Mouse (Mus musculus) intestine, embryonic 15.5 days (tissue): ENCODE data around the gene Hk2. TPM values are rescaled to one million over a fixed set of nuclear protein-coding genes. Genes with fewer than 3 reads are reported as not detected.

ENCODE experiments used
- ATAC-seq: fragments of 200-750 bp; cut with Nextera tagmentation; 2 replicates; pipeline ENCODE4 v1.8.0; 2017; ENCODE audit warnings: moderate TSS enrichment, moderate library complexity
- H3K27ac ChIP-seq: fragments of 300-500 bp; sonication (generic); 2 replicates; pipeline ENCODE4 v1.5.1; 2015; ENCODE audit warnings: mild to moderate bottlenecking, inconsistent platforms
- H3K27me3 ChIP-seq: fragments of 300-500 bp; sonication (generic); replicated peaks from 2 replicates; pipeline ENCODE4 v1.6.1; 2015; ENCODE audit warnings: inconsistent platforms
- H3K36me3 ChIP-seq: fragments of 300-500 bp; sonication (generic); 2 replicates; pipeline ENCODE4 v1.6.1; 2015; ENCODE audit warnings: inconsistent platforms
- H3K4me1 ChIP-seq: fragments of 300-500 bp; sonication (generic); replicated peaks from 2 replicates; pipeline ENCODE4 v1.6.1; 2015; ENCODE audit warnings: inconsistent platforms
- H3K4me2 ChIP-seq: fragments of 300-500 bp; sonication (generic); replicated peaks from 2 replicates; pipeline ENCODE4 v1.6.1; 2015; ENCODE audit warnings: mild to moderate bottlenecking, inconsistent platforms
- H3K4me3 ChIP-seq: fragments of 300-500 bp; sonication (generic); replicated peaks from 2 replicates; pipeline ENCODE4 v1.5.1; 2015; ENCODE audit warnings: inconsistent platforms
- H3K9ac ChIP-seq: fragments of 300-500 bp; sonication (generic); 2 replicates; pipeline ENCODE4 v1.6.1; 2015; ENCODE audit warnings: inconsistent platforms
- H3K9me3 ChIP-seq: fragments of 300-500 bp; sonication (generic); 2 replicates; pipeline ENCODE4 v1.6.1; 2016; ENCODE audit warnings: inconsistent platforms
- WGBS: fragments of 180-500 bp; shearing (Covaris S2); methylation state at CpG from one replicate; pipeline ENCODE4 v1.1.7; 2015; 5-methylcytosine and 5-hydroxymethylcytosine counted together
- polyA plus RNA-seq: library from polyadenylated mRNA; unstranded; fragments of >200 nt; fragmentation: Nextera tagmentation; extraction: Ambion mirVana; gene quantifications from 2 replicates; pipeline ENCODE4 v1.2.1, GENCODE M21; 2015

Hk2 gene
- polyA plus RNA-seq, 1 experiment from 2014 or later = 18.8 TPM

GRCm38 (mm10) chr6:82783906-82784305 is 9.7 kb upstream of the Hk2 start:
- Histone ChIP-seq H3K4me1 (no peaks in the 10 kb centered on the region), H3K27me3 (no peaks in the 10 kb centered on the region), H3K27ac (no peak overlapping the region), H3K36me3 (no peaks in the 10 kb centered on the region), H3K9ac (no peak overlapping the region), H3K4me3 (no peak overlapping the region), H3K9me3 (no peaks in the 10 kb centered on the region), H3K4me2 (no peak overlapping the region)
- WGBS = 87% methylated on average over 4 of the region's 4 CpGs
- no peak for ATAC-seq

- ATAC-seq = no peak
- H3K4me3 ChIP-seq = no peak overlapping the region
- no peaks in the 10 kb centered on the region for H3K4me1 ChIP-seq
- no peak overlapping the region for H3K27ac ChIP-seq
- H3K4me2 ChIP-seq = no peak overlapping the region
- H3K9me3 ChIP-seq = no peaks in the 10 kb centered on the region
- H3K9ac ChIP-seq = no peak overlapping the region
- 64% methylated on average over 8 of the region's 8 CpGs for WGBS
- no peaks in the 10 kb centered on the region for H3K27me3 ChIP-seq
- H3K36me3 ChIP-seq = no peaks in the 10 kb centered on the region
Measured at GRCm38 (mm10) chr6:82780802-82781393, 6.6 kb upstream of the Hk2 start.

GRCm38 (mm10) chr6:82780369-82780768 is 6.1 kb upstream of the Hk2 start:
- ATAC-seq = no peak
- Histone ChIP-seq H3K9me3 (no peaks in the 10 kb centered on the region), H3K4me3 (no peak overlapping the region), H3K27me3 (no peaks in the 10 kb centered on the region), H3K9ac (no peak overlapping the region), H3K4me1 (no peaks in the 10 kb centered on the region), H3K4me2 (no peak overlapping the region), H3K36me3 (no peaks in the 10 kb centered on the region), H3K27ac (no peak overlapping the region)
- WGBS = 64% methylated on average over 4 of the region's 4 CpGs

GRCm38 (mm10) chr6:82777124-82777654 is 2.9 kb upstream of the Hk2 start:
- 78% methylated on average over 4 of the region's 4 CpGs for WGBS

GRCm38 (mm10) chr6:82775386-82775785 is 1.1 kb upstream of the Hk2 start:
- H3K9me3 ChIP-seq = no peaks in the 10 kb centered on the region
- H3K27me3 ChIP-seq = no peaks in the 10 kb centered on the region
- H3K4me3 ChIP-seq = no peak overlapping the region
- H3K4me2 ChIP-seq = no peak overlapping the region
- no peak overlapping the region for H3K9ac ChIP-seq
- H3K36me3 ChIP-seq = no peaks in the 10 kb centered on the region
- no peak overlapping the region for H3K27ac ChIP-seq
- no peak for ATAC-seq
- 84% methylated on average over 6 of the region's 6 CpGs for WGBS
- peaks cover 12% of the 10 kb centered on the region; the same call in 1 of the 2 replicates for H3K4me1 ChIP-seq

More at GRCm38 (mm10) chr6:82777124-82777654, 2.9 kb upstream of the Hk2 start:
- no peak overlapping the region for H3K4me2 ChIP-seq
- H3K36me3 ChIP-seq = no peaks in the 10 kb centered on the region
- H3K9ac ChIP-seq = no peak overlapping the region
- no peak overlapping the region for H3K4me3 ChIP-seq
- no peaks in the 10 kb centered on the region for H3K27me3 ChIP-seq
- no peak for ATAC-seq
- peaks cover 2% of the 10 kb centered on the region; the same call in 1 of the 2 replicates for H3K4me1 ChIP-seq
- no peak overlapping the region for H3K27ac ChIP-seq
- no peaks in the 10 kb centered on the region for H3K9me3 ChIP-seq

GRCm38 (mm10) chr6:82773261-82774131 is 758 bp downstream of the Hk2 start:
- WGBS = under 1% methylated on average over 68 of the region's 68 CpGs
- Histone ChIP-seq H3K9me3 (no peaks in the 10 kb centered on the region), H3K4me2 (peak overlapping the region; percentile 93), H3K4me1 (peaks cover 14% of the 10 kb centered on the region; the same call in 1 of the 2 replicates), H3K9ac (peak overlapping the region; percentile 71), H3K4me3 (peak overlapping the region; percentile 59), H3K27ac (peak overlapping the region; percentile 83), H3K27me3 (no peaks in the 10 kb centered on the region), H3K36me3 (no peaks in the 10 kb centered on the region)
- peak; percentile 55 for ATAC-seq

- no peak for ATAC-seq
- peak overlapping the region; percentile 93 for H3K4me2 ChIP-seq
- peak overlapping the region; percentile 83 for H3K27ac ChIP-seq
- H3K27me3 ChIP-seq = no peaks in the 10 kb centered on the region
- H3K9me3 ChIP-seq = no peaks in the 10 kb centered on the region
- H3K9ac ChIP-seq = peak overlapping the region; percentile 71
- 1% methylated on average over 19 of the region's 19 CpGs for WGBS
- peak overlapping the region; percentile 59 for H3K4me3 ChIP-seq
- no peaks in the 10 kb centered on the region for H3K36me3 ChIP-seq
- H3K4me1 ChIP-seq = peaks cover 17% of the 10 kb centered on the region
Measured at GRCm38 (mm10) chr6:82772451-82773101, 1.7 kb downstream of the Hk2 start.

- no peaks in the 10 kb centered on the region for H3K36me3 ChIP-seq
- WGBS = 4% methylated on average over 10 of the region's 10 CpGs
Measured at GRCm38 (mm10) chr6:82771981-82772409, 2.3 kb downstream of the Hk2 start.

DNA sequence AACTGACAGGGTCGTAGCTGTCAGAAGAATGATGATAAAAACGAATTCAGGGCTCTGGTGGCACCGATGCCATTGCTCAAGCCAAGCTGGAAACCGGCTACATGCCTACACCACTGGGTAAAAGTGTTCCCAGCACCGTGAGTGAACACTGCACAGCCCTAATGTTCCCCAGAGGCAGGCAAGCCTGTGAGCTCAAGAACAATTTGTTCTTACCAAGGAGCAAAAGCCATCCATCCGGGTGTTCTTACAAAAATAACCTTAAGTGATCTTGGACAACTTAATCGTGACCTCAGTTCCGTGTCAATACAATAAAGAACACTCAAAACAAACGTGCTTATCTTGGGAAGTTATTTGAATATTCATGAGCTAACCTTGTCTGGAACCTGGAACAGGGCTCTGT is 3.2 kb downstream of the Hk2 start:
- Histone ChIP-seq H3K36me3 (no peaks in the 10 kb centered on the region), H3K9me3 (no peaks in the 10 kb centered on the region), H3K4me1 (peaks cover 17% of the 10 kb centered on the region), H3K27ac (no peak overlapping the region), H3K9ac (no peak overlapping the region), H3K4me2 (peak overlapping the region; percentile 93), H3K27me3 (no peaks in the 10 kb centered on the region), H3K4me3 (no peak overlapping the region)
- ATAC-seq = no peak
- 56% methylated on average over 9 of the region's 9 CpGs for WGBS

More at GRCm38 (mm10) chr6:82771981-82772409, 2.3 kb downstream of the Hk2 start:
- ATAC-seq = no peak
- Histone ChIP-seq H3K9me3 (no peaks in the 10 kb centered on the region), H3K27me3 (no peaks in the 10 kb centered on the region), H3K4me2 (peak overlapping the region; percentile 93), H3K9ac (peak overlapping the region; percentile 71; the same call in 1 of the 2 replicates), H3K27ac (peak overlapping the region; percentile 83; the same call in 1 of the 2 replicates), H3K4me1 (peaks cover 17% of the 10 kb centered on the region), H3K4me3 (peak overlapping the region; percentile 59)

- Histone ChIP-seq H3K9ac (no peak overlapping the region), H3K4me2 (0 out of 2 replicates have a peak overlapping the region, but pooled peaks have one; percentile 4), H3K4me3 (no peak overlapping the region), H3K27ac (no peak overlapping the region), H3K36me3 (no peaks in the 10 kb centered on the region), H3K27me3 (no peaks in the 10 kb centered on the region), H3K9me3 (no peaks in the 10 kb centered on the region), H3K4me1 (peaks cover 17% of the 10 kb centered on the region)
- ATAC-seq = no peak
- 82% methylated on average over 3 of the region's 3 CpGs for WGBS
Measured at GRCm38 (mm10) chr6:82770286-82770685, 4.0 kb downstream of the Hk2 start.

DNA sequence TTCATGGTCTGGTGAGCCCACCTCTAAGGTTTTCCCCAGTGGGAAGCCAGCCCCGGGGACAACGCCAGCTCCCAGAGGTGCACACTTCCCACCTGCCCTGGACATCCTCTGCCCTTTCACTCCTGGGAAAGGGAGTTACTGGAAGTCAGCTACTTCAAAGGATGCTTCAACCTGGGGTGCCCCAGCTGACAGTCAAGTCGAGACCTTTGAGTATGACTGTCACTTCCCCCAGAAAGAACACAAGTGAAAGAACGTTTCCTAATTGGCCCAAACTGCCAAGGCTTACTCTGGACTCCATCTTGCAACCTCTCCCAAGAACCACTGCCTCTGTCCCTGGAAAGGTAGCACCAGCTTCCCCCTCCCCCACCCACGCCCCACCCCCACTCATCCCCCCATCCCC is 4.5 kb downstream of the Hk2 start:
- Histone ChIP-seq H3K36me3 (no peaks in the 10 kb centered on the region), H3K27me3 (no peaks in the 10 kb centered on the region), H3K9me3 (no peaks in the 10 kb centered on the region), H3K4me1 (peaks cover 21% of the 10 kb centered on the region), H3K4me2 (no peak overlapping the region), H3K4me3 (no peak overlapping the region), H3K9ac (no peak overlapping the region), H3K27ac (no peak overlapping the region)
- no peak for ATAC-seq
- WGBS = 73% methylated on average over 5 of the region's 5 CpGs
